Mouse (Mus musculus) hindbrain, embryonic 15.5 days (tissue): Measurements from ENCODE around the gene Fbxl7. TPM values are rescaled to one million over a fixed set of nuclear protein-coding genes. Genes with fewer than 3 reads are reported as not detected.

ENCODE experiments used
- ATAC-seq: fragments of 200-750 bp; cut with Nextera tagmentation; 2 replicates; pipeline ENCODE4 v1.8.0; 2017; ENCODE audit warnings: low read depth, moderate number of reproducible peaks, moderate TSS enrichment; ENCODE audit not compliant: low FRiP score
- H3K27ac ChIP-seq: fragments of 300-500 bp; sonication (generic); replicated peaks from 2 replicates; pipeline ENCODE4 v1.5.1; 2015; ENCODE audit warnings: mild to moderate bottlenecking, inconsistent platforms
- H3K27me3 ChIP-seq: fragments of 300-500 bp; sonication (generic); 2 replicates; pipeline ENCODE4 v1.6.1; 2015; ENCODE audit warnings: control low read depth, inconsistent platforms
- H3K36me3 ChIP-seq: fragments of 300-500 bp; sonication (generic); 2 replicates; pipeline ENCODE4 v1.6.1; 2015; ENCODE audit warnings: control low read depth, inconsistent platforms
- H3K4me1 ChIP-seq: fragments of 300-500 bp; sonication (generic); replicated peaks from 2 replicates; pipeline ENCODE4 v1.6.1; 2015; ENCODE audit warnings: control low read depth, inconsistent platforms
- H3K4me2 ChIP-seq: fragments of 300-500 bp; sonication (generic); 2 replicates; pipeline ENCODE4 v1.6.1; 2015; ENCODE audit warnings: moderate library complexity, mild to moderate bottlenecking, inconsistent platforms
- H3K4me3 ChIP-seq: fragments of 300-500 bp; sonication (generic); 2 replicates; pipeline ENCODE4 v1.5.1; 2015; ENCODE audit warnings: mild to moderate bottlenecking, inconsistent platforms
- H3K9ac ChIP-seq: fragments of 300-500 bp; sonication (generic); 2 replicates; pipeline ENCODE4 v1.6.1; 2015; ENCODE audit warnings: inconsistent platforms
- H3K9me3 ChIP-seq: fragments of 300-500 bp; sonication (generic); 2 replicates; pipeline ENCODE4 v1.6.1; 2016; ENCODE audit warnings: control low read depth, inconsistent platforms
- WGBS: fragments of 180-500 bp; shearing (Covaris S2); methylation state at CpG from one replicate; pipeline ENCODE4 v1.1.7; 2015; 5-methylcytosine and 5-hydroxymethylcytosine counted together
- polyA plus RNA-seq: library from polyadenylated mRNA; unstranded; fragments of >200 nt; fragmentation: Nextera tagmentation; extraction: Ambion mirVana; gene quantifications from 2 replicates; pipeline ENCODE4 v1.2.1, GENCODE M21; 2015

The Fbxl7 gene
- polyA plus RNA-seq = 12.2 and 14.3 TPM in 2 replicates

DNA sequence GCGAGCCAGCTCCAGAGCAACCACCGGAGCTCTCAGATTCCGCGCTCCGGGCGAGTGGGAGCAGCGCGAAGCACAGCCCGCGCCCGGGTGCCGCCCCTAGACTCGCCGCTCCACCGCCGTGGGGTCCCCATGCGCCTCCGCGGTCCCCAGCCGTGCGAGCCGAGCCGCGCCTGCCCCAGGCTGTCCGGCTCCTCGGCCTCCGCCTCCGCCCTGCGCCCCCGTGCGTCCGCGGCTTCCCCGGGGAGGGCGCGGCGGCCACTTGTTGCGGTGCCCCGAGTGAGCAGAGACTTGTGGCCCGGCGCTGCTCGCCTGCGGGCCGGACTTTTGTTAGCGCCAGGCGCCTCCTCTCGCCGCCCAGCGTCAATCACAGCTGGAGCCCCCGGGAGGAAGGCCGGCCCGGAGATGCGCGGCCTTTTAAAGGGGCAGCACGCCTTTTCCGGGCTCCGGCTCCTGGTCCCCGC lies at the start of gene Fbxl7:
TSS of gene Fbxl7 (minus strand) at position 330 of the 461 bp plus-strand sequence.
- Histone ChIP-seq H3K27ac (peak within 1 kb of the TSS; percentile 87), H3K4me2 (peak within 1 kb of the TSS; percentile 81), H3K36me3 (no peaks in the 10 kb centered on the region), H3K4me1 (peaks cover 22% of the 10 kb centered on the region), H3K27me3 (no peaks in the 10 kb centered on the region), H3K9me3 (no peaks in the 10 kb centered on the region), H3K4me3 (peak within 1 kb of the TSS; percentile 90), H3K9ac (peak within 1 kb of the TSS; percentile 72)
- ATAC-seq = peak; percentile 92
- WGBS = under 1% methylated on average over 58 of the region's 58 CpGs

- no peak for ATAC-seq
- Histone ChIP-seq H3K27ac (no peak overlapping the region), H3K4me3 (no peak overlapping the region), H3K27me3 (no peaks in the 10 kb centered on the region), H3K9ac (no peak overlapping the region), H3K36me3 (no peaks in the 10 kb centered on the region), H3K9me3 (no peaks in the 10 kb centered on the region), H3K4me2 (no peak overlapping the region), H3K4me1 (no peaks in the 10 kb centered on the region)
- 77% methylated on average over 2 of the region's 2 CpGs for WGBS
These were observed 26.6 kb upstream of the Fbxl7 start for GRCm38 (mm10) chr15:26922026-26922425.

DNA sequence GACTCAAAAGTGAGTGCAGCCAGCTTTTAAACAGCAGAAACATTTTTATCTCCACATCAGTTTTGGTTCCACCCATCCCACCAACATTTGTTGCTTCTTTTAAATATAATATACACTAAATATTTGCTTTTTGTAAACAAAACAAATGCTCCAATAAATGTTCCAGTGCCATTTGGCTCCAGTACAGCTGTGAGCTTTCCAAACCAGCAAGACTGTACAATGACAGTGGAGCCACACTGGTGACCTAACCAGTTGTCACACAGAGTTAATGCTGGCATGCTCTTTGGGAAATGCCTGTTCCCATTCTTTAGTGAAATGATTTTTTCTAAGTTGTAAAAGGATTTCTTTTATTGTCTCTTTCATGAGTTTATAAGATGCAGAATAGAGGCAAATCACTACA lies 18.0 kb upstream of the Fbxl7 start:
- no peaks in the 10 kb centered on the region for H3K9me3 ChIP-seq
- no peaks in the 10 kb centered on the region for H3K36me3 ChIP-seq
- no peaks in the 10 kb centered on the region for H3K4me1 ChIP-seq
- no peak overlapping the region for H3K9ac ChIP-seq
- no peak overlapping the region for H3K4me2 ChIP-seq
- no peak overlapping the region for H3K4me3 ChIP-seq
- no peak overlapping the region for H3K27ac ChIP-seq
- ATAC-seq = no peak
- no peaks in the 10 kb centered on the region for H3K27me3 ChIP-seq

DNA sequence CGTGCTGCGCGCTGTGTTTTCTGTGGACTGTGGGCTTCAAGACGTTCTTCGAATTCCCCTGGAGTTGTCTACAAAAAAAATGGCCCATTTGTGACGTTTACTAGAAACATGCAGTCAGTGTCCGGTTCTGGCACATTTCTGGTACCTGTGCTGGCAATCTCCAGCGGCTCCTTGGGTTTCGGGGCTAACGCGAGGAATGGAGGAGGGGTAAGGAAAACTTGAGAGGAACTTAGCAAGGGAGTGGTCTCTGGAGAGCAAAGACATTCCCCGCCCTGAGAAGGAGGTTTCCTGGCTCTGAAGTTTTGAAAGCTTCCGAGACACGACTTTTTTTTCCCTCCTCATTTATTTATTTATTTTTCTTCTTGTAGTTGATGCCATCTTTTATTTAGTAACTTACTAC lies 381 bp upstream of the Fbxl7 start:
- no peaks in the 10 kb centered on the region for H3K9me3 ChIP-seq
- peak overlapping the region; percentile 72 for H3K9ac ChIP-seq
- H3K27me3 ChIP-seq = no peaks in the 10 kb centered on the region
- H3K36me3 ChIP-seq = no peaks in the 10 kb centered on the region
- peaks cover 22% of the 10 kb centered on the region for H3K4me1 ChIP-seq
- peak overlapping the region; percentile 81 for H3K4me2 ChIP-seq
- H3K27ac ChIP-seq = peak overlapping the region; percentile 87
- peak; percentile 7; the same call in 1 of the 2 replicates for ATAC-seq
- H3K4me3 ChIP-seq = peak overlapping the region; percentile 90
- 1% methylated on average over 14 of the region's 14 CpGs for WGBS

- no peaks in the 10 kb centered on the region for H3K9me3 ChIP-seq
- peak overlapping the region; percentile 87 for H3K27ac ChIP-seq
- no peaks in the 10 kb centered on the region for H3K36me3 ChIP-seq
- peak overlapping the region; percentile 72 for H3K9ac ChIP-seq
- peak; percentile 86; the same call in 1 of the 2 replicates for ATAC-seq
- peak overlapping the region; percentile 90 for H3K4me3 ChIP-seq
- WGBS = 0% methylated on average over 21 of the region's 28 CpGs
- peaks cover 22% of the 10 kb centered on the region for H3K4me1 ChIP-seq
- no peaks in the 10 kb centered on the region for H3K27me3 ChIP-seq
- H3K4me2 ChIP-seq = peak overlapping the region; percentile 81
These were observed 565 bp downstream of the Fbxl7 start for GRCm38 (mm10) chr15:26894801-26895229.

DNA sequence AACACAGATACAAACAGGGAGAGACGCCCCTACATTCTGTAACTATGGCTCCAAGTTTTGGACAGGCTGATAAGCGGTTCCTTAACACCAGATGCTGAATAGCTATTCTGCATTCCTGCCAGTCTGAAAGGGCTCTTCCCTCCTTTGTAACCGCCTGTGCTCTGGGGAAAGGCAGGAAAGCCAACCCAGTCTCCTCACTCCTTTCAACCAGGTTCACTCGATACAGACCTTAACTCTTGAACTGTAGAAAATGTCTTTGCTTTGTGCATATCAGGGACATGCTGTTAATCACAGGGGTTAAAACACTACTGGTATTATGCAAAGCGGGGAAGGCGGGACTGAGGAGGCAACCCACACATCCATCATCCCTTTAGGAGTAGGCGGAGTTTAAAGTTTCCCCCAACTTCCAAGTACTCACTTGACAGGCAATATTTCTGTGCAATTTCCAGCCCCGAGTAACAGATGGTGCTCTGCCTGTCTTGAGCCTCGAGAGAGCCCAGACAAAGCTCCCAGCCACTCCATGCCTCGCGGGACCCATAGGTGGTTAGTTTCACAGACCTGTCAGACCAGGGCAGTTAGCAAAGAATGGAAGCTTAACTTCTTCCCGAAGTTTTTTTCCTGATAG lies 1.2 kb downstream of the Fbxl7 start:
- Histone ChIP-seq H3K27ac (peak overlapping the region; percentile 87), H3K27me3 (no peaks in the 10 kb centered on the region), H3K9me3 (no peaks in the 10 kb centered on the region), H3K9ac (peak overlapping the region; percentile 72; the same call in 1 of the 2 replicates), H3K36me3 (no peaks in the 10 kb centered on the region), H3K4me2 (peak overlapping the region; percentile 81), H3K4me1 (peaks cover 22% of the 10 kb centered on the region), H3K4me3 (peak overlapping the region; percentile 90)
- 0 out of 2 replicates have a peak, but pooled peaks have one; percentile 33 for ATAC-seq
- WGBS = under 1% methylated on average over 12 of the region's 12 CpGs

DNA sequence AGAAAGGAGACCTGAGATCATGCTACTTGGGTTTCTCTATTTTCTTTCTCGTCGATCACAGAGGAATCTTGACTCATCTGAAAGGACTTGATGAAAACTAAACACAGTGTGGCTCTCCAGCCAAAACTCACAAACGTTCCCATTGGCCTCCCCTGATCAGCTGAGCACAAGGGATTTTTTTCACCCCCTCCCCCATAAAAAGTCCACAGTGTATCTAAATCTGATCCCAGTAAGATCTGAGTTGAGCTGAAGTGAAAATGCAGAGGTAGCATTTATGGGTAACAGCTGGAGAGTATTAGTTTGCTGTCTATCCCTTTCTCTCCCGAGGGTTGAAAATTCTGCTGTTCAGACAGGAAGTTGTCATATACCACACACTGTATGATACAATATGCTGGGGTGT lies 2.2 kb downstream of the Fbxl7 start:
- ATAC-seq = no peak
- Histone ChIP-seq H3K27me3 (no peaks in the 10 kb centered on the region), H3K9me3 (no peaks in the 10 kb centered on the region), H3K4me3 (peak overlapping the region; percentile 90; the same call in 1 of the 2 replicates), H3K4me1 (peaks cover 22% of the 10 kb centered on the region), H3K4me2 (peak overlapping the region; percentile 81), H3K27ac (no peak overlapping the region), H3K36me3 (no peaks in the 10 kb centered on the region), H3K9ac (no peak overlapping the region)
- 51% methylated on average over 4 of the region's 4 CpGs for WGBS

GRCm38 (mm10) chr15:26889971-26890370 lies 5.4 kb downstream of the Fbxl7 start:
- no peak for ATAC-seq
- no peaks in the 10 kb centered on the region for H3K9me3 ChIP-seq
- H3K27ac ChIP-seq = no peak overlapping the region
- H3K4me1 ChIP-seq = peaks cover 16% of the 10 kb centered on the region
- H3K36me3 ChIP-seq = no peaks in the 10 kb centered on the region
- no peaks in the 10 kb centered on the region for H3K27me3 ChIP-seq
- H3K4me3 ChIP-seq = no peak overlapping the region
- H3K9ac ChIP-seq = no peak overlapping the region
- 70% methylated on average over 5 of the region's 5 CpGs for WGBS
- no peak overlapping the region for H3K4me2 ChIP-seq

- Histone ChIP-seq H3K4me3 (no peak overlapping the region), H3K4me1 (peaks cover 3% of the 10 kb centered on the region), H3K9me3 (no peaks in the 10 kb centered on the region), H3K27me3 (no peaks in the 10 kb centered on the region), H3K9ac (no peak overlapping the region), H3K36me3 (no peaks in the 10 kb centered on the region), H3K4me2 (no peak overlapping the region), H3K27ac (no peak overlapping the region)
- ATAC-seq = no peak
- 74% methylated on average over 10 of the region's 10 CpGs for WGBS
These were observed 7.2 kb downstream of the Fbxl7 start for GRCm38 (mm10) chr15:26888170-26888569.

DNA sequence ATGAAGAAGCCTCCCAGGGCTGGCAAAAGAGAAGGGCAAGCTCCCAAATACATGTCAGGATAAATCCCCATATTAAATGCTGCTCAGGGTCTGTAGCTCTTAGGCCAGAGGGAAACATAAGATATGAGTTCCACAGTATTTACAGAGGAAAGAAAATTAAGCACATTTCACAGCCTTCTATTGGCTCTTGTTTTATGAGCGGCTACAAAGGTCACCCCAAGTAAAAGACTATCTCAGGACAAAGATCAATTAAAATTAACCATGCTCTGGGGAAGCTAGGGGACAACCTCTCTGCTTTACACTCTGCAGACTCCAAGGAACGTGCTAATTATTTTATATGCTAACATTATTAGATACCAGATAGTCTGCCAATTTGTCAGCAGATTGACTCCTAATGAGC lies 9.4 kb downstream of the Fbxl7 start:
- Histone ChIP-seq H3K4me1 (no peaks in the 10 kb centered on the region), H3K4me3 (no peak overlapping the region), H3K27ac (no peak overlapping the region), H3K36me3 (no peaks in the 10 kb centered on the region), H3K9me3 (no peaks in the 10 kb centered on the region), H3K27me3 (no peaks in the 10 kb centered on the region), H3K4me2 (no peak overlapping the region), H3K9ac (no peak overlapping the region)
- no peak for ATAC-seq
- 58% methylated on average over 2 of the region's 2 CpGs for WGBS

- H3K4me3 ChIP-seq = no peak overlapping the region
- WGBS = 62% methylated on average over 8 of the region's 8 CpGs
- no peak overlapping the region for H3K4me2 ChIP-seq
- no peak overlapping the region for H3K9ac ChIP-seq
- no peaks in the 10 kb centered on the region for H3K27me3 ChIP-seq
- peaks cover 19% of the 10 kb centered on the region for H3K4me1 ChIP-seq
- H3K9me3 ChIP-seq = no peaks in the 10 kb centered on the region
- 0 out of 2 replicates have a peak overlapping the region, but pooled peaks have one; percentile 40 for H3K27ac ChIP-seq
- ATAC-seq = no peak
- H3K36me3 ChIP-seq = no peaks in the 10 kb centered on the region
These were observed 15.0 kb downstream of the Fbxl7 start for GRCm38 (mm10) chr15:26880212-26880956.

- Histone ChIP-seq H3K27me3 (no peaks in the 10 kb centered on the region), H3K9ac (no peak overlapping the region), H3K36me3 (no peaks in the 10 kb centered on the region), H3K9me3 (no peaks in the 10 kb centered on the region), H3K4me3 (no peak overlapping the region), H3K4me1 (peaks cover 29% of the 10 kb centered on the region), H3K4me2 (no peak overlapping the region), H3K27ac (peak overlapping the region; percentile 63; the same call in 1 of the 2 replicates)
- WGBS = 29% methylated on average over 4 of the region's 4 CpGs
- peak; percentile 74; the same call in 1 of the 2 replicates for ATAC-seq
These were observed 19.7 kb downstream of the Fbxl7 start for GRCm38 (mm10) chr15:26875687-26876086.
